16 mouse cellular contexts compared by ENCODE assay signal in the genomic region with DNA sequence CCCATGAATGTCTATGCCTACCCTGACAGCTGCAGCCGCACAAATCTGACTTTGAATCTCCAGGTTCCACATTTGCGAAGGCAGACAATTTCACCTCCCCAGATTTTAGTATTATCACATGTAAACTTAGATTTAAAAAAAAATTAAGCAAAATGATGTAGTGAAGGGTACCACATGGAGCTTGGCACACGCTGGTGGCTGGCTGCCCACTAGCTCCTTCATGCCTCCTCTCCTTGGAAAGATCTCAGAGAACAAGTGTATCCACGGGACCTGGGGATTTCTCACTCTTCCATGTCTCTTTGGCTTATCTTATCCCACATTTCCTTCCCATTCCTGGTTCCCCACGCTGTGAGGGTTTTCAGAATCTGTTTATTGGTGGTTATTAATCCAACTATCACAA.
"Had no signal": no experiment of that assay in that cellular context is flagged by ENCODE, and none has a peak within 500 bp of the region (broad histone marks: within the 10 kb centered on the region; RNA-seq: fewer than 3 reads in every experiment).

No protein-coding gene starts in this region.

- H3K9ac ChIP-seq: limb, embryonic 12.5 days; liver, embryonic 13.5 days; liver, postnatal 0 days; lung, embryonic 15.5 days; neural tube, embryonic 13.5 days had no signal

- H3K4me3 ChIP-seq: layer of hippocampus, adult 2 months; limb, embryonic 12.5 days; liver, embryonic 13.5 days; lung, embryonic 15.5 days; megakaryocyte, embryonic 14.5 days; neural tube, embryonic 13.5 days had no signal

- H3K27me3 ChIP-seq: limb, embryonic 12.5 days; liver, embryonic 13.5 days; lung, embryonic 15.5 days; megakaryocyte, embryonic 14.5 days; neural tube, embryonic 13.5 days had no signal

- H3K9me3 ChIP-seq: limb, embryonic 12.5 days; liver, embryonic 13.5 days; lung, embryonic 15.5 days had no signal

- ATAC-seq: liver, postnatal 0 days; midbrain, embryonic 16.5 days had no signal

- H3K4me1 ChIP-seq: limb, embryonic 12.5 days; liver, embryonic 13.5 days; megakaryocyte, embryonic 14.5 days had no signal

- H3K27ac ChIP-seq: layer of hippocampus, adult 2 months; limb, embryonic 12.5 days; liver, embryonic 13.5 days; lung, embryonic 15.5 days; macrophage; neural tube, embryonic 13.5 days had no signal

- DNase-seq: kidney, postnatal 10 days; kidney, postnatal 4 days; liver; liver, embryonic 13.5 days; liver, postnatal 0 days; lung, postnatal 14 days; retina, postnatal 1 day; thymus, postnatal 36 days had no signal

- H3K4me2 ChIP-seq: limb, embryonic 12.5 days; liver, embryonic 13.5 days; lung, embryonic 15.5 days; midbrain, embryonic 11.5 days; neural tube, embryonic 13.5 days had no signal

- H3K36me3 ChIP-seq: limb, embryonic 12.5 days; liver, embryonic 13.5 days; lung, embryonic 15.5 days; neural tube, embryonic 13.5 days had no signal
